Mouse (Mus musculus) megakaryocyte, adult 5-6 weeks (primary cell): ENCODE results near the gene Mucl3. TPM values are rescaled to one million over a fixed set of nuclear protein-coding genes. Genes with fewer than 3 reads are reported as not detected.

ENCODE experiments used
- ATAC-seq: 2 replicates; pipeline ENCODE4 v1.8.0; 2016; ENCODE audit warnings: mild to moderate bottlenecking, inconsistent platforms; ENCODE audit not compliant: poor library complexity, severe bottlenecking
- total RNA-seq, 2 experiments: library from RNA; stranded (forward) in 1 of 2; stranded (reverse) in 1 of 2; fragments of 153-499, 151-499 nt in 1 of 2; fragments of 221-1000, 200-1000 nt in 1 of 2; gene quantifications; 2 replicates each; pipeline versions ENCODE4 v1.2.3 to v1.2.4; 2015 to 2017

Gene Mucl3
- not detected in 2 replicates for total RNA-seq (2015)
- not detected in 2 replicates for total RNA-seq (2017)

- no peak for ATAC-seq
Observed at GRCm38 (mm10) chr17:35643609-35644236, at the start of gene Mucl3. TSS of gene Mucl3 (minus strand) at chr17:35643695.

- ATAC-seq = peak; percentile 73
Observed at GRCm38 (mm10) chr17:35692368-35692767, 48.9 kb upstream of the Mucl3 start.

GRCm38 (mm10) chr17:35691811-35692210 is 48.3 kb upstream of the Mucl3 start:
- no peak for ATAC-seq

GRCm38 (mm10) chr17:35689936-35690645 is 46.6 kb upstream of the Mucl3 start:
- ATAC-seq = no peak

GRCm38 (mm10) chr17:35688347-35689175 is 45.1 kb upstream of the Mucl3 start:
- peak; percentile 67 for ATAC-seq

GRCm38 (mm10) chr17:35685061-35685460 is 41.6 kb upstream of the Mucl3 start:
- no peak for ATAC-seq

- no peak for ATAC-seq
Observed at GRCm38 (mm10) chr17:35681986-35682385, 38.5 kb upstream of the Mucl3 start.

GRCm38 (mm10) chr17:35680591-35680990 is 37.1 kb upstream of the Mucl3 start:
- no peak for ATAC-seq

- peak; percentile 100 for ATAC-seq
Observed at GRCm38 (mm10) chr17:35673416-35674035, 30.0 kb upstream of the Mucl3 start, which contains the start of gene Gtf2h4. TSS of gene Gtf2h4 (minus strand) at chr17:35673739.

GRCm38 (mm10) chr17:35672527-35672926 is 29.0 kb upstream of the Mucl3 start:
- ATAC-seq = no peak

- no peak for ATAC-seq
Observed at GRCm38 (mm10) chr17:35671846-35672245, 28.4 kb upstream of the Mucl3 start.

GRCm38 (mm10) chr17:35669731-35670130 is 26.2 kb upstream of the Mucl3 start:
- ATAC-seq = no peak

- peak; percentile 85 for ATAC-seq
Observed at GRCm38 (mm10) chr17:35667334-35668065, 24.0 kb upstream of the Mucl3 start, which contains the start of gene Vars2. TSS of gene Vars2 (minus strand) at chr17:35667592.

GRCm38 (mm10) chr17:35666851-35667256 is 23.4 kb upstream of the Mucl3 start:
- no peak for ATAC-seq

GRCm38 (mm10) chr17:35665957-35666515 is 22.5 kb upstream of the Mucl3 start:
- peak; percentile 55 for ATAC-seq

GRCm38 (mm10) chr17:35653086-35653485 is 9.6 kb upstream of the Mucl3 start:
- no peak for ATAC-seq

- ATAC-seq = no peak
Observed at GRCm38 (mm10) chr17:35649429-35649828, 5.9 kb upstream of the Mucl3 start.

- ATAC-seq = no peak
Observed at GRCm38 (mm10) chr17:35639352-35639751, 4.1 kb downstream of the Mucl3 start.

GRCm38 (mm10) chr17:35638475-35639190 is 4.9 kb downstream of the Mucl3 start:
- ATAC-seq = no peak
